Mouse (Mus musculus): ENCODE results near the gene Gtf2ird1.
"Not testable (repeated sequence)": the region's sequence is repeated elsewhere in the genome, so short reads cannot be mapped to it uniquely, and the experiment has no call there.

The Gtf2ird1 gene

GRCm38 (mm10) chr5:134341321-134341720 is 115.2 kb downstream of the Gtf2ird1 start:
- no peak for DNase-seq

- DNase-seq = peak; percentile 39
Observed at GRCm38 (mm10) chr5:134340101-134340522, 116.4 kb downstream of the Gtf2ird1 start.

- DNase-seq = not testable (repeated sequence)
Observed at GRCm38 (mm10) chr5:134337012-134337411, 119.5 kb downstream of the Gtf2ird1 start.

- no peak for DNase-seq
Observed at GRCm38 (mm10) chr5:134332743-134333142, 123.8 kb downstream of the Gtf2ird1 start.

GRCm38 (mm10) chr5:134330082-134330481 is 126.4 kb downstream of the Gtf2ird1 start:
- DNase-seq = no peak

- DNase-seq = no peak
Observed at GRCm38 (mm10) chr5:134329311-134329710, 127.2 kb downstream of the Gtf2ird1 start.

GRCm38 (mm10) chr5:134328482-134329001 is 128.0 kb downstream of the Gtf2ird1 start:
- no peak for DNase-seq

- DNase-seq = no peak
Observed at GRCm38 (mm10) chr5:134325856-134326566, 130.5 kb downstream of the Gtf2ird1 start.

- DNase-seq = no peak
Observed at GRCm38 (mm10) chr5:134323869-134324268, 132.6 kb downstream of the Gtf2ird1 start.

GRCm38 (mm10) chr5:134323311-134323710 is 133.2 kb downstream of the Gtf2ird1 start:
- DNase-seq = no peak

GRCm38 (mm10) chr5:134322355-134322754 is 134.2 kb downstream of the Gtf2ird1 start:
- DNase-seq = no peak

- DNase-seq = no peak
Observed at GRCm38 (mm10) chr5:134321699-134322098, 134.8 kb downstream of the Gtf2ird1 start.

- no peak for DNase-seq
Observed at GRCm38 (mm10) chr5:134318903-134319302, 137.6 kb downstream of the Gtf2ird1 start.

GRCm38 (mm10) chr5:134316721-134317120 is 139.8 kb downstream of the Gtf2ird1 start:
- DNase-seq = peak; percentile 40

- DNase-seq = peak; percentile 68
Observed at GRCm38 (mm10) chr5:134315623-134316350, 140.7 kb downstream of the Gtf2ird1 start.

- DNase-seq = peak; percentile 92
Observed at GRCm38 (mm10) chr5:134314688-134315622, 141.6 kb downstream of the Gtf2ird1 start, which contains the start of gene Gtf2i. Gtf2i (minus strand) TSS chr5:134314760.

GRCm38 (mm10) chr5:134314068-134314674 is 142.3 kb downstream of the Gtf2ird1 start:
- DNase-seq = peak; percentile 68

GRCm38 (mm10) chr5:134313451-134314067 is 143.0 kb downstream of the Gtf2ird1 start:
- DNase-seq = peak; percentile 96

GRCm38 (mm10) chr5:134312691-134313450 is 143.6 kb downstream of the Gtf2ird1 start:
- DNase-seq = peak; percentile 44

- peak; percentile 25 for DNase-seq
Observed at GRCm38 (mm10) chr5:134311894-134312411, 144.6 kb downstream of the Gtf2ird1 start.

GRCm38 (mm10) chr5:134310201-134310600 is 146.3 kb downstream of the Gtf2ird1 start:
- DNase-seq = no peak

Data from kidney, adult 18-20 months (tissue).